Mouse (Mus musculus) ovary, adult 18-20 months (tissue): Measurements from ENCODE around the gene Psmd13.
A peak's percentile ranks its signal among the peaks of the same experiment; 100 is the strongest.

Experiments
- DNase-seq: peaks from one replicate; pipeline ENCODE4 v3.0.0; 2022; ENCODE audit warnings: low spot score, mixed read lengths

Psmd13 gene

DNA sequence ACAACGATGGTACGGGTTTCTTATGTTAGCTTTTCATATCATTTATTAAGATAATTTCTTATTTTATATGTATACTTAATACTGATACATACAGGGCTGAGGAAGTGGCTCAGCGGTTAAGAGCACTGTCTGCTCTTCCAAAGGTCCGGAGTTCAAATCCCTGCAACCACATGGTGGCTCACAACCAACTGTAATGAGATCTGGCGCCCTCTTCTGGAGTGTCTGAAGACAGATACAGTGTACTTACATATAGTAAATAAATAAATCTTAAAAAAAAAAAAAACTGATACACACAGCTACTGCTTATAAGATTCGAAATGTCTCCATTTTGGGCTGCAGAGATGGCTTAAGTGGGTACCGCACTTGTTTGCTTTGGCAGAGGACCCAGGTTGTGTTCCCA lies 25.9 kb downstream of the Psmd13 start:
- DNase-seq: no peak

GRCm38 (mm10) chr7:140908181-140908580 lies 26.4 kb downstream of the Psmd13 start:
- no peak for DNase-seq

GRCm38 (mm10) chr7:140908634-140909107 lies 26.9 kb downstream of the Psmd13 start:
- DNase-seq: peak; percentile 64

DNA sequence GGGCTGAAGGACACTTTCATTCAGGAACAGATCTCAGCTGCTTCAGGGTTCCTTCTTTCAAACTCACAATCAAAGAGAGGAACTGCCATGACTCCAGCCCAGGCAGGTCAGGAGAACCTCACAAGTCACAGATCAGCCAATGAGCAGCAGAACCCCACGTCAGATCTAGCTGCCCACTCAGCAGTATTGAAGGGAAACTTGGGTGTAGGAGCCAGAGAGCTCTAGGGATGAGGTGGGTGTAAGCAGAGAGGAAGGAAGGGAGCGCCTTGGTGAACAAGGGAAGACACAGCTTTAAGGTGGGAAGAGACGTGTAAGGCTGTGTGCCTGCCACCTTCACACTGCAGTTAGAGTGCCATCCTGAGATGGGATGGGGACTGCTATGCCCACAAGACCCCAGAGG lies 30.5 kb downstream of the Psmd13 start:
- DNase-seq: no peak

DNA sequence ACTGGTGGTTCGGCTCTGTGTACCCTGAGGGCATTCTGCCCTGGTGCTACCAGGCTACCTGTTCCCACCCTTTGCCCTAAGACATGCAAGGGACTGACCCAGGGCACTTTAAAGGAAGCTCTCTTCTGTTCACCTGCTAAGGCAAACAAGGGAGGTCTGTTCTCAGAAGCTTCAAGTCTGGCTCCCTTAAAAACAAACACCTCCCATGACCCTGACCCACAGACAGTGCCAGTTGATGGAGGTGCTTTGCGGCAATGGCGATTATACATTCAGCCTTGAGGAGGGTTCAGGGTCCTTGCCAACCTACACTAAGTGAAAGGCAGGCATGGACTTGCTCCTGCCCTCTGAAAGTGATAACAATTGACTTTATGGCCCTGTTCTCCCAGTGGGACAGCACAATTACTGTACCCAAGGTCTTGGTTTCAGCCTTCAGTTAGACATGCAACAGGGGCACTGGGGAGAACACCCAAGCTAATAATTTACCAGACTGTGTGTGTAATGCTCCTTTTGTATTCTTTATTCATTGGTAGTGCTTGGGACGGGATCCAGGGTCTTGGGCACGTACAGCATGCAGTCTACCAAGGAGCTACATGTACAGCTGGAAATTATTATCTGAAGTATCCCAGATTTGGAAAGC lies 31.2 kb downstream of the Psmd13 start:
- no peak for DNase-seq

DNA sequence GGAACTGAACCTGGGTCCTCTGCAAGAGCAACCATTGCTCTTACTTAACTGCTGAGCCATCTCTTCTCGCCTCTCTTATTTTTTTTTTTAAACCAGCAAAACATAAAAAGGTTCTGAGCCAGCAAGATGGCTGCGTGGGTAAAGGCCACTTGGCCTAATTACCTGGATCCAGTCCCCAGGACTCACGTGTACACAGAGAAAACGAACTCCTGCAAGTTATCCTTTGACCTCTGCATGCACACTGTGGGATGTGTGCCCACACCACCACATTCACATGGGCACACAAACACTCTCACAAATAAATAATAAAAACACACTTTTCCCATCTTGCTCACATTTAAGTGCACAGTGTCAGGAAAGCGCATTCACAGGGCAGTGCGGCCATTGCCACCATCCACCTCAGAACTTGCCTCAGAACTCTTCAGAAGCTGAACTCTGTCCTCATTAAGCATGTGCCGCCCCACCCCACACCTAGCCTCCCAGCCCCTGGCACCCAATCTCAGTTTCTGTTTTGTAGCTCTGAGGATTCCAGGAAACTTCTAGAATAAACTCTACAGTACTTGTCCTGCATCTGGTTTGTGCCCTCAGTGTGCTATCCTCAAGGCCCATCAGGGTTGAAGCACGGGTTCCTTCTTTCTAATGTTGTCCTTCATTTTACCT lies 32.4 kb downstream of the Psmd13 start:
- no peak for DNase-seq

DNA sequence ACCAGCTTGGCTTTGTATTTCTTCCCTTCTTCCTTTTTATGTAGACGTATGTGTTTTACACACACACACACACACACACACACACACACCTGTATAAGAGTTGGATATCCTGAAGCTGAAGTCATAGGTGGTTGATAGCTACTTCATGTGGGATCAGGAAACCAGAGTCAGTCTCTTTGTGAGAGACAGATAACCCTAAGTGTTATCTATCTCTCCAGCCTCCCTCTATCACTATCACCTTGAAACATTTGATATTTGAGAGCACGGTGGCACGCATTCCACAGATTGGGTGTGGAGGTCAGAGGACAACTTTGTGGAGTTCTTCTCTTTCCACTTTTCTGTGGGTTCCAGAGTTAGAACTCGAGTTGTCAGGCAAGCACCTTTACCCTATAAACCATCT lies 38.1 kb downstream of the Psmd13 start:
- DNase-seq: no peak

- no peak for DNase-seq
Measured at GRCm38 (mm10) chr7:140920418-140921029, 38.8 kb downstream of the Psmd13 start, which contains the start of gene Nlrp6. Gene Nlrp6 (plus strand): TSS chr7:140920902.

- no peak for DNase-seq
Measured at GRCm38 (mm10) chr7:140921225-140921975, 39.6 kb downstream of the Psmd13 start.

- no peak for DNase-seq
Measured at GRCm38 (mm10) chr7:140922398-140923069, 40.8 kb downstream of the Psmd13 start.

DNA sequence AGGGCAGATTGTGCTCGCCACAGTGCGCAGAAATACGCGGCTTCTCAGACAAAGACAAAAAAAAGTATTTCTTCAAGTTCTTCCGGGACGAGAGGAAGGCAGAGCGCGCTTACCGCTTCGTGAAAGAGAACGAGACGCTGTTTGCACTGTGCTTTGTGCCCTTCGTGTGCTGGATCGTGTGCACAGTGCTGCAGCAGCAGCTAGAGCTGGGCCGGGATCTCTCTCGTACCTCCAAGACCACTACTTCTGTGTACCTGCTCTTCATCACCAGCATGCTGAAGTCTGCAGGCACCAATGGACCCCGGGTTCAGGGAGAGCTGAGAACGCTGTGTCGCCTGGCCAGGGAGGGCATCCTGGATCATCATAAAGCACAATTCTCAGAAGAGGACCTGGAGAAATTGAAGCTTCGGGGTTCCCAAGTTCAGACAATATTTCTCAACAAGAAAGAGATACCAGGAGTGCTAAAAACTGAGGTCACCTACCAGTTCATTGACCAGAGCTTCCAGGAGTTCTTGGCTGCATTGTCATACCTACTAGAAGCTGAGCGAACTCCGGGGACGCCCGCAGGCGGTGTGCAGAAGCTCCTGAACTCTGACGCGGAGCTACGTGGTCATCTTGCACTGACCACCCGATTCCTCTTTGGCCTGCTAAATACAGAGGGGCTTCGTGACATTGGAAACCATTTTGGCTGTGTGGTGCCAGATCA lies 41.5 kb downstream of the Psmd13 start:
- DNase-seq: no peak

GRCm38 (mm10) chr7:140927181-140927580 lies 45.4 kb downstream of the Psmd13 start:
- DNase-seq: no peak

- DNase-seq: no peak
Measured at GRCm38 (mm10) chr7:140938436-140938835, 56.7 kb downstream of the Psmd13 start.

- no peak for DNase-seq
Measured at GRCm38 (mm10) chr7:140938896-140939295, 57.1 kb downstream of the Psmd13 start.

DNA sequence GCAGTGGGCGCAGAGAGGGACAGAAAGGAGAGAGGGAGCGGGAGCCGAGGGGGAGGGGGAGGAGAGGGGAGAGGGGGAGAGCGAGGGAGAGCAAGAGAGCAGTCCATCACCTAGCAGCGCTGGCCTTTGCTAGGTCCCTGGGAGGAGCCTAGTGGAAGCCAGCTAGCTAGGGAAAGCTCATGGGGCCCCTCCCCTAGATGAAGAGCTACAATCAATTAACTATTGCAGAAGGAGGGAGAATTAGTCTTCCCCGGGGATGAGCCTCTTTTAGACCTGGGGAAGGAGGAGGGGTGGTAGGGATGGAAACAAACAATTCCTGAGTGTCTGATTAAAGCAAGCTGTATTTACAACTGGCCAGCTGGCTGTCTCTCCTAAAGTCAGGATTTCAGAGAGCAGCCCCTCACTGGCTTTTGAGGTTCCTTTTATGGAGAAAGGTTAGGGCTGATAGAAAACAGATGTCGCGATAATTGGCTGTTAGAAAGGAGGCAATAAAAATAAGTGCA lies 58.0 kb downstream of the Psmd13 start:
- DNase-seq: peak; percentile 35

GRCm38 (mm10) chr7:140941222-140942051 lies 59.7 kb downstream of the Psmd13 start, which contains the start of gene Pgghg:
Gene Pgghg (plus strand): TSS chr7:140941391.
- peak; percentile 86 for DNase-seq

GRCm38 (mm10) chr7:140942341-140942740 lies 60.6 kb downstream of the Psmd13 start:
- no peak for DNase-seq

- DNase-seq: no peak
Measured at GRCm38 (mm10) chr7:140942811-140943210, 61.0 kb downstream of the Psmd13 start.

DNA sequence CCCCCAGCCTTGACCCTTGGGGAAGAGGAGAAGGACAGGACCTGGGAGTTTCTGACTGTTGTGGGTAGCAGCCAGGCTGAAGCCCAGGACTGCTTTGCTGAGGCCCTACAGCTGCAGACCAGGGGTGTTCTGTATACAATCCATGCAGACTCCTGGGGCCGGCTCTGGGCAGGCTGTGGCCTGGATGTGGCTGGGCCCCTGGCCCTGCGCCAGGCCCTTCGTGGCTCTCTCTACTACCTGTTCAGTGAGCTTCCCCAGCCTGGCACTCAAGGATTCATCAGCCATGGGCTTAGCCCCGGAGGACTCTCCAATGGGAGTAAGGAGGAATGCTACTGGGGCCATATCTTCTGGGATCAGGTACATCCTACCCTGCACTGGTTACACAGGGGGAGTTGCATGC lies 61.6 kb downstream of the Psmd13 start:
- no peak for DNase-seq

DNA sequence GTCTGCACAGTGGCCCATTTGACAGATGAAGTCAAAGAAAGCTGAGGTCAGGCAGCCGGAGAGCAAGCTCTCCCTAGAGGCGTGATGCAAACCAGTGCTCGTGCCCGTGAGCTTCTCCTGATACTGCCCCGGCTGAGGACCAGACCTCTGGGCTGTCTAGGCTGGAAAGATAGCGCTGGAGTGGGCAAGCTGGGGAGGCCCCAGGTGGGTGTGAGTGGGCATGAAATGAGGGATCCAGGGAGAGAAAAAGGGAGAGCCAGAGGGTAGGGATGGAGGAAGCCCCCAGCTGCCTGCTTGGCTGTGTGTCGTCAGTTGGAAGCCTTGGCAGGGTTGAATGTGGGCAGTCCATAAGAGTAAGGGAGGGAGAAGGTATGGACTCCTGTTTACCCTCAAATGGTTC lies 62.5 kb downstream of the Psmd13 start:
- DNase-seq: no peak
